Mouse (Mus musculus) MEL (cell line): ENCODE measurements around the gene Gm3636.
"Not testable (repeated sequence)": the region's sequence is repeated elsewhere in the genome, so short reads cannot be mapped to it uniquely, and the experiment has no call there.

Source experiments
- POLR2A ChIP-seq, 2 experiments: IDR thresholded peaks; 2 replicates each; pipeline ENCODE4 v1.6.1; 2011 to 2012; ENCODE audit warnings: low read length in 2 of 2, mild to moderate bottlenecking in 2 of 2, control low read depth in 1 of 2, improper control_type of control experiment in 1 of 2, low read depth in 1 of 2, moderate library complexity in 1 of 2; ENCODE audit not compliant: control insufficient read depth in 1 of 2, insufficient read depth in 1 of 2, poor library complexity in 1 of 2
- ZKSCAN1 ChIP-seq: IDR thresholded peaks from 2 replicates; pipeline ENCODE4 v1.6.1; 2012; ENCODE audit warnings: low read depth, mild to moderate bottlenecking, inconsistent platforms, low read length, improper control_type of control experiment, moderate library complexity
- ZNF384 ChIP-seq: IDR thresholded peaks from 2 replicates; pipeline ENCODE4 v1.6.1; 2012; ENCODE audit warnings: low read depth, mild to moderate bottlenecking, inconsistent platforms, low read length, improper control_type of control experiment

- TF ChIP-seq ZKSCAN1; POLR2A (IDR thresholded peaks at IDR 0.05; ENCODE audit: control insufficient read depth in 1 of 2, insufficient read depth in 1 of 2, low read depth in 1 of 2, low read length in 2 of 2, poor library complexity in 1 of 2); ZNF384: not testable (repeated sequence)
Observed at GRCm38 (mm10) chr14:6757231-6757536, 15.1 kb upstream of the Gm3636 start.
